Mouse (Mus musculus): ENCODE results near the gene Agbl2.
A peak's percentile ranks its signal among the peaks of the same experiment; 100 is the strongest.

The Agbl2 gene

DNA sequence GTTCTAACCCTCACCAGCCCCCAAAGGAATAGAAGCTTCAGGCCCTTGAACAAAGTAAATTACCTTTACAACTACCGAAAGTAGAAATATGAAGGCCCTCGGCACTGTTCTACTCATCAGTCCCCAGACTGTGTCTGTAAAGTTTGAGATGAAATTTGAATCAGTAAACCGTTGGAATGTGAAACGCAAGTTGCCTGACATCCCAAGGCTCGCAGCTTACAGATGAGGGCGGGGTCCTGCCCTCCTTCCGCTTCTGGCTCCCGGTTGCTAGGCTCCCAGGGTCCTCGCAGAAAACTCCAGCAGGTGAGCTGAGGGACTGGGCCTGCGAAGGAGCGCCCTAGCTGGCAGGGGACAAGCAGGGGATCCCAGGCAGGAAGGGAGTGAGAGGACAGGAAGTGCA is at the start of gene Agbl2:
Gene Agbl2 (plus strand): TSS at position 270 of the 400 bp plus-strand sequence.
- no peak for DNase-seq (ENCODE audit: extremely low read depth, insufficient read length, low spot score)

- DNase-seq (ENCODE audit: extremely low read depth, insufficient read length, low spot score) = no peak
These were observed 47.2 kb upstream of the Agbl2 start for GRCm38 (mm10) chr2:90735326-90735725.

DNA sequence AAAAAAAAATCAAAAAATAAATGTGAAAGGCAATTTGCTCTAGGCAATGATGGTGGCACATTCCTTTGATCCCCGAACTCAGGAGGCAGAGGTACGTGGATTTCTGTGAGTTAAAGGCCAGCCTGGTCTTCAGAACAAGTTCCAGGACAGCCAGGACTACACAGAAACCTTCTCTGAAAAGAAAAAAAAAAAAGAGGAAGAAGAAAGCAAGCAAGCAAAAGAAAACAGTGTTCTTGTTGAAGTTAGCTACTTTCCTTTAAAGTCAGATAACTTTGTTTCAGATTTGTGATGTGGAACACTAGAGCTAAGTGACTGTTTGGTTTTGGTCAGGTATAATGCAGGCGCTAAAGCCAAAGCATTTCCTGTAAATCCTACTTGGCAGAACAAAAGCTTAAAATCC is 43.7 kb upstream of the Agbl2 start:
- no peak for DNase-seq (ENCODE audit: extremely low read depth, insufficient read length, low spot score)

- DNase-seq (ENCODE audit: extremely low read depth, insufficient read length, low spot score) = no peak
These were observed 43.2 kb upstream of the Agbl2 start for GRCm38 (mm10) chr2:90739327-90739726.

DNA sequence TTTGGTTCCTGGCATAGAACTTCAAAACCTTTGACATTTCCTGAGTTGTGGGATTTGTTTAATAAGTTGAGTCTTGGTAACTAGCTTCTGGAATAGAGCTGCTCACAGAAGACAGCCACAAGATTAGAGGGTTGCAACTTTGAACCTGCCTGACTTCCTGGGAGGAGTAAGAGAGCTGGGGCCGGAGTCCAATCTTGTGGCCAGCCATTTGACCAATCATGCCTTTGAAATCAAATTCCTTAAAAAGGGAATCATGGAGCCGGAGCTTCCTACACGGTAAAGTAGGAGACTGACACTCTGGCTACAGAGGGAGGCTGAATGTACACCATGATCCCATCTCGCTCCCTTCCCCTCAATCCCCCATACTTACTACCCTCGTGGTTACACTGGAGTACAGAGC is 42.6 kb upstream of the Agbl2 start:
- DNase-seq (ENCODE audit: extremely low read depth, insufficient read length, low spot score) = no peak

DNA sequence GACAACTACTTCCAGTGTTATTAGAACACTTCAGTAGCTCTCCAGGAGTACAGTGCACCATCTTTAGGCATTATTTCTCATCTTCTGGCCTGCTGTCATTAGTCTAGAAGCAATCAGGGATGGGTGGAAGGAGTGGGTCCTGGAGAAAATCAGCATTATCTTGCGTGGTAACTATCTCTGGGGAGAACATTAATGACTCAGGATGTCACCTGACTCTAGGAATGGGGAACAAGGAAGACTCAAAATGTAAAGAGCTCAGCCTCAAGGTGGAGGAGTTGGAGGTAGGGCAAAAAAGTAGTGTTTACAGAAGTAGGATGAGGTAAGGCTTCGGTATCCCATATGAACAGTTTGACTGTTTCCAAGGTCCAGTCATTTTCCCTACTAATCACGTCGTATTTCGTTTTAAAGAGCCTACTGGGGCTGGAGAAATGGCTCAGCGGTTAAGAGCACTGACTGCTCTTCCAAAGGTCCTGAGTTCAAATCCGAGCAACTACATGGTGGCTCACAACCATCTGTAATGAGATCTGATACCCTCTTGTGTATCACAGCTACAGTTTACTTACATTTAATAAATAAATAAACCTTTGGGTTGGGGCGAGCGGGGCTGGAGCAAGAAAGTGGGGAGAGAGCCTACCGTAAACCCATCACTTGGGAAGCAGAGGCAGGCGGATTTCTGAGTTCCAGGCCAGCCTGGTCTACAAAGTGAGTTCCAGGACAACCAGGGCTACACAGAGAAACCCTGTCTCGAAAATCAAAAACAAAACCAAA is 38.1 kb upstream of the Agbl2 start:
- peak; percentile 16 for DNase-seq (ENCODE audit: extremely low read depth, insufficient read length, low spot score)

DNA sequence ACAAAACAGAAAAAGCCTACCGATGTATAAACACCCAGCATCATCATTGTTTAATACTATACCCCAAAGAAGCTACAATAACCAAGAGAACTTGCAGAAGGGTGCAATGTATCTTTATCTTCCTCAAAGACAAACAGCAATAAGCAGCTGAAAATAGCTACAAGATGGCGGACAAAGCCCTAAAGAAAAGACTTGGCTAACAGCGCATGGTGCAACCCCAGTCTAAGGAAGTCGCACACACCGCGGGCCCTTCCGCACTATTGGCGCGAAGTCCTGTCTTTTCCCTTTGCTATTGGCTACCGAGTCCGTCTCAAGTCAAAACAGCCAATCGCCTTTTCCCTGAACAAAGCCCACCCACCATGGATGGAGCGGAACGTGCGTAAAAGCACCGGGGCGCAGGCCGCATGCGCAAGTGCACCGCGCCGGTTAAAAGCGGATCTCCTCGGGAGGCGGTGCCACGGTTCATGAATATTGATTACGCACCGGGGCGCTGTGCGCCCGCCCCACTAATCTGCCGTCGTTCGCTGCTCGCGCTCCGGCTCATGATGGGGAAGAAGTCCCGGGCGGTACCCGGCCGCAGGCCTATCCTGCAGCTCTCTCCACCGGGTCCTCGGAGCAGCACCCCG is 37.4 kb upstream of the Agbl2 start, which contains the start of gene Fnbp4:
Gene Fnbp4 (plus strand): TSS at position 318 of the 626 bp plus-strand sequence.
- peak; percentile 99 for DNase-seq (ENCODE audit: extremely low read depth, insufficient read length, low spot score)

- DNase-seq (ENCODE audit: extremely low read depth, insufficient read length, low spot score) = no peak
These were observed 36.6 kb upstream of the Agbl2 start for GRCm38 (mm10) chr2:90745740-90746537.

- no peak for DNase-seq (ENCODE audit: extremely low read depth, insufficient read length, low spot score)
These were observed 36.0 kb upstream of the Agbl2 start for GRCm38 (mm10) chr2:90746538-90746865.

DNA sequence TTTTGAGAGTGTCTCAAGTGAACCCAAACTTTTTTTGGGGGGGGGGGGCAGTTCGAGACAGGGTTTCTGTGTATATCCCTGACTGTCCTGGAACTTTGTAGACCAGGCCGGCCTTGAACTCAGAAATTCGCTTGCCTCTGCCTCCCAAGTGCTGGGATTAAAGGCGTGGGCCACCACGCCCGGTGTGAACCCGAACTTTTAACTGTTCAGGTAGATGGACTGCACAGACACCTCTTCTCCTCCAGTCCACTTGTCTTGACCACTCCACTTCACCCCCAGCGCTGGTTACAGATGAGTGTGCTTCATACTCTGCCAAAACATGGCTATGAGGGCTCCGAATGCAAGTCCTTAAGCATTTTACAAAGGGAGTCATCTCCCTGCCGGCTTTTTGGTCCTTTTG is 35.4 kb upstream of the Agbl2 start:
- no peak for DNase-seq (ENCODE audit: extremely low read depth, insufficient read length, low spot score)

GRCm38 (mm10) chr2:90749676-90750459 is 32.7 kb upstream of the Agbl2 start:
- no peak for DNase-seq (ENCODE audit: extremely low read depth, insufficient read length, low spot score)

- DNase-seq (ENCODE audit: extremely low read depth, insufficient read length, low spot score) = no peak
These were observed 29.0 kb upstream of the Agbl2 start for GRCm38 (mm10) chr2:90753565-90753964.

DNA sequence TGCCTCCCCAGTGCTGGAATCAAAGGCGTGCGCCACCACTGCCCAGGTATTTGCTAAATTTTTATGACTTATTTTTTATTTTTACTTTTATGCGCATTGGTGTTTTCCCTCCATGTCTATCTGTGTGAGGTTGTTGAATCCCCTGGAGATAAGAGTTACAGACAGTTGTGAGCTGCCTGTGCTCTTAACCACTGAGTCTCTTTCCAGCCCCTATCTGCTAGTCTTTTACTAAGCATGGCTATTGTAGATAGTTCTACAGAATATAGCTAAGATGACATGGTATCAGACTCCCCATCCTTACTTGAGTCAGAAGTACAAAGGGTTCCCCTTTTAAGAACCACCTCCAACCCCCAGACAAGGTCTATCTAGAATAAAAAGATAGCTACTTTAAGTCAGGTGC is 28.3 kb upstream of the Agbl2 start:
- DNase-seq (ENCODE audit: extremely low read depth, insufficient read length, low spot score) = no peak

DNA sequence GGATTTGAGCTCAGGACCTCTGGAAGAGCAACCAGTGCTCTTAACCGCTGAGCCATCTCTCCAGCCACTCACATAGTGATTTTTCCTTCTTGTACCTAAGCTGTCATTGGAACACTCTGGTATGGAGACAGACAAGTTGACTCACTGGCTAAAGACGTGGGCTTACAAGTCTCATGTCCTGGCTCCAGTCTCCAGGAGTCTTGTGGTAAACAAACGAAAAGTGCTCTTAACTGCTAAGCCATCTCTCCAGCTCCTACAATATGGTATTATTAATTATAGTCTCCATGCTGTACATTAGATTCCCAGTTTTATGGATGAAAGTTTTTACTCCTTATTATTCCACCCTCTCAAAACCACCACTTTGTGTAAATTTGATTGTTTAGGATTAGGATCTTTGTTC is 17.4 kb upstream of the Agbl2 start:
- DNase-seq (ENCODE audit: extremely low read depth, insufficient read length, low spot score) = no peak

DNA sequence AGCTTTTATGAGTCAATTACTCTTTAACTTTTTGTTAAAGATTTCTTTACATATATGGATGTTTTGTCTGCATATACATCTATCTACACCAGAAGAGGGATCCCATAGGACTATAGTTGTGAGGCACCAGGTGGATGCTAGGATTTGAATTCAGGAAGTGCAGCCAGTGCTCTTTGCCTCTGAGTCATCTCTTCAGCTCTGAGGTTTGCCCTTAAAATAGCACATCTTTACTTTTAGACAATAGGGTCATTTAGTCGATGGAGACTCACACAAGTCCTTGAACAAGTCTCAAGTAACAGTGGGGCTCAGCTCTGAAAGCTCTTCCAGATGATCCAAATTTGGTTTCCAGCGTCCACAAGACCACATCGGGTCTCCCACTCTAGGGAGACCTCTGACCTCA is 1.2 kb upstream of the Agbl2 start:
- DNase-seq (ENCODE audit: extremely low read depth, insufficient read length, low spot score) = peak; percentile 45

GRCm38 (mm10) chr2:90781938-90782337 is 589 bp upstream of the Agbl2 start:
- no peak for DNase-seq (ENCODE audit: extremely low read depth, insufficient read length, low spot score)

GRCm38 (mm10) chr2:90782901-90783486 is 467 bp downstream of the Agbl2 start:
- DNase-seq (ENCODE audit: extremely low read depth, insufficient read length, low spot score) = peak; percentile 10

DNA sequence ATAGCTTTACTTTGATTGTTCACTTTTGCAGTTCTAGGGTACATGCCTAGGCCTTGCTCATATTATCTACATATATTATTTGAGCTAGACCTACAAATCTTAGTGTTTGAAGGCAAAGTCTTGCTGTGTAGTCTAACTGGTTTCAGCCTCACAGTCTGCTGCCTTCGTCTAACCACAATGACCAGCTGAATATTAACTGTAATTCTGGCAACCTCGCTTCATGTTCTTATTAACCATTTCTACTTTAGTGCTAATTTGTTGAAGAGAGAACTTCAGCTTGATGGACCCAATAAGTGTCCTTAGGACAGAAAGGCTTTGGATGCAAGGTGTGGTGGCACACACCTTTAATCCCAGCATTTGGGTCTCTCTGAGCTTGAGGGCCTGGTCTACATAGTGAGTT is 5.6 kb downstream of the Agbl2 start:
- no peak for DNase-seq (ENCODE audit: extremely low read depth, insufficient read length, low spot score)

DNA sequence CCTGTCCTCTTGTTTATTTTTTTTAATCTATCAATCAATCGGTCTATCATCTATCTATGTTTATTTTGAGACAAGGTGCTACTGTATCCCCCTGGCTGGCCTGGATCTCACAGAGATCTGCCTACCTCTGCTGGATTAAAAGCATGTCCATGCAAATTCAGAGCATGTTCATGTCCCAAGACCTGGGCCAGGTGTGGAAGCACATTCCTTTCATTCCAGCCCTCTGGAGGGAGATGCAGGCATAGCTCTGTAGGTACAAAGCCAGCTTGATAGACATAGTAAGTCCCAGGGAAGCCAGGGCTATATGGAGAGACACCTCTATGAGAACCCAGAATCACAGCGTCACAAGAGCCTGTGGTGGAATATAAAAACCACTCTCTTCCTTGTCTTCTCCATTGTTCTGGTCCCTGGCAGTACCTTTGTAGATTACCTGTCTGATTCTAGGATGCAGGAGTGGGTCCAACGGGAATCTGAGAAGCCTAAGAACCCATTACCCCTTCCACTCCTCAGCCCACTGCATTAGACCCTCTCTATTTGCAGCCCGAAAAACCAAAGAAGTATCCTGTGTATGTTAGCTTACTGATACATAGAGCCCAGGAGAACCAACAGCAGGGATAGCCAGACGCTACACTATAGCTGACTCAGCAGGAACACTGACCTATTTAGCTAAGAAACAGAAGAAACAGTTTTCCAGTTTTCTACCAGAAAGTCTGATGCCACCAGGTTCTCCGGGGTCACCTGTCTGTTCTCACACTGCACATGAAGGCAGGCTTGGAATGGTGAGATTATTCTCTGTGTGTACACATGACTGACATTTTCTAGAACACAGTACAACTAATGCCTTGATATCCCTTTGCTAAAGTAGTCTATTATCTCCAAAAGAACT is 26.0 kb downstream of the Agbl2 start:
- DNase-seq (ENCODE audit: extremely low read depth, insufficient read length, low spot score) = no peak

- DNase-seq (ENCODE audit: extremely low read depth, insufficient read length, low spot score) = no peak
These were observed 28.2 kb downstream of the Agbl2 start for GRCm38 (mm10) chr2:90810751-90811150.

Data from 3134 (cell line).